Mouse (Mus musculus): ENCODE data around the gene Fermt3.

Gene Fermt3

GRCm38 (mm10) chr19:6987904-6988285 is 31.4 kb downstream of the Fermt3 start:
- Histone ChIP-seq H3K27me3 (ENCODE audit: control insufficient read depth, insufficient read depth, low read length, poor library complexity, severe bottlenecking) (no peaks in the 10 kb centered on the region), H3K36me3 (ENCODE audit: control insufficient read depth, insufficient read depth, low read length, poor library complexity, severe bottlenecking) (no peaks in the 10 kb centered on the region; the same call in 1 of the 2 replicates)
- DNase-seq (ENCODE audit: low read depth, low spot score) = no peak

- Histone ChIP-seq H3K36me3 (ENCODE audit: control insufficient read depth, insufficient read depth, low read length, poor library complexity, severe bottlenecking) (no peaks in the 10 kb centered on the region; the same call in none of the 2 replicates), H3K27me3 (ENCODE audit: control insufficient read depth, insufficient read depth, low read length, poor library complexity, severe bottlenecking) (no peaks in the 10 kb centered on the region)
- DNase-seq (ENCODE audit: low read depth, low spot score) = peak; percentile 53
These were observed 32.0 kb downstream of the Fermt3 start, which contains the start of gene Vegfb for GRCm38 (mm10) chr19:6987061-6987903. Gene Vegfb, minus strand, starts transcription at chr19:6987651.

GRCm38 (mm10) chr19:6985951-6986708 is 33.1 kb downstream of the Fermt3 start:
- Histone ChIP-seq H3K27me3 (ENCODE audit: control insufficient read depth, insufficient read depth, low read length, poor library complexity, severe bottlenecking) (no peaks in the 10 kb centered on the region), H3K36me3 (ENCODE audit: control insufficient read depth, insufficient read depth, low read length, poor library complexity, severe bottlenecking) (no peaks in the 10 kb centered on the region; the same call in none of the 2 replicates)
- DNase-seq (ENCODE audit: low read depth, low spot score) = no peak

GRCm38 (mm10) chr19:6985300-6985699 is 34.0 kb downstream of the Fermt3 start:
- H3K27me3 ChIP-seq (ENCODE audit: control insufficient read depth, insufficient read depth, low read length, poor library complexity, severe bottlenecking) = no peaks in the 10 kb centered on the region
- H3K36me3 ChIP-seq (ENCODE audit: control insufficient read depth, insufficient read depth, low read length, poor library complexity, severe bottlenecking) = no peaks in the 10 kb centered on the region; the same call in none of the 2 replicates
- no peak for DNase-seq (ENCODE audit: low read depth, low spot score)

- Histone ChIP-seq H3K27me3 (ENCODE audit: control insufficient read depth, insufficient read depth, low read length, poor library complexity, severe bottlenecking) (no peaks in the 10 kb centered on the region), H3K36me3 (ENCODE audit: control insufficient read depth, insufficient read depth, low read length, poor library complexity, severe bottlenecking) (no peaks in the 10 kb centered on the region; the same call in none of the 2 replicates)
- no peak for DNase-seq (ENCODE audit: low read depth, low spot score)
These were observed 35.6 kb downstream of the Fermt3 start for GRCm38 (mm10) chr19:6983621-6984020.

GRCm38 (mm10) chr19:6981465-6981864 is 37.8 kb downstream of the Fermt3 start:
- Histone ChIP-seq H3K36me3 (ENCODE audit: control insufficient read depth, insufficient read depth, low read length, poor library complexity, severe bottlenecking) (peaks cover 1% of the 10 kb centered on the region), H3K27me3 (ENCODE audit: control insufficient read depth, insufficient read depth, low read length, poor library complexity, severe bottlenecking) (no peaks in the 10 kb centered on the region)
- DNase-seq (ENCODE audit: low read depth, low spot score) = no peak

GRCm38 (mm10) chr19:6980381-6981093 is 38.7 kb downstream of the Fermt3 start, which contains the start of gene Fkbp2:
Gene Fkbp2, minus strand, starts transcription at chr19:6980501.
- DNase-seq (ENCODE audit: low read depth, low spot score) = peak; percentile 99
- Histone ChIP-seq H3K36me3 (ENCODE audit: control insufficient read depth, insufficient read depth, low read length, poor library complexity, severe bottlenecking) (peaks cover 1% of the 10 kb centered on the region), H3K27me3 (ENCODE audit: control insufficient read depth, insufficient read depth, low read length, poor library complexity, severe bottlenecking) (no peaks in the 10 kb centered on the region)

- Histone ChIP-seq H3K36me3 (ENCODE audit: control insufficient read depth, insufficient read depth, low read length, poor library complexity, severe bottlenecking) (peaks cover 1% of the 10 kb centered on the region), H3K27me3 (ENCODE audit: control insufficient read depth, insufficient read depth, low read length, poor library complexity, severe bottlenecking) (no peaks in the 10 kb centered on the region)
- DNase-seq (ENCODE audit: low read depth, low spot score) = peak; percentile 100
These were observed 39.5 kb downstream of the Fermt3 start for GRCm38 (mm10) chr19:6979486-6980380.

GRCm38 (mm10) chr19:6979001-6979479 is 40.2 kb downstream of the Fermt3 start:
- Histone ChIP-seq H3K36me3 (ENCODE audit: control insufficient read depth, insufficient read depth, low read length, poor library complexity, severe bottlenecking) (peaks cover 1% of the 10 kb centered on the region), H3K27me3 (ENCODE audit: control insufficient read depth, insufficient read depth, low read length, poor library complexity, severe bottlenecking) (no peaks in the 10 kb centered on the region)
- DNase-seq (ENCODE audit: low read depth, low spot score) = no peak

- Histone ChIP-seq H3K36me3 (ENCODE audit: control insufficient read depth, insufficient read depth, low read length, poor library complexity, severe bottlenecking) (peaks cover 1% of the 10 kb centered on the region; the same call in 1 of the 2 replicates), H3K27me3 (ENCODE audit: control insufficient read depth, insufficient read depth, low read length, poor library complexity, severe bottlenecking) (no peaks in the 10 kb centered on the region)
- DNase-seq (ENCODE audit: low read depth, low spot score) = no peak
These were observed 40.7 kb downstream of the Fermt3 start for GRCm38 (mm10) chr19:6978639-6978974.

- no peak for DNase-seq (ENCODE audit: low read depth, low spot score)
These were observed 41.3 kb downstream of the Fermt3 start for GRCm38 (mm10) chr19:6977759-6978638.

GRCm38 (mm10) chr19:6975537-6976521 is 43.4 kb downstream of the Fermt3 start, which contains the start of gene Plcb3:
Gene Plcb3, minus strand, starts transcription at chr19:6976470.
- peak; percentile 60 for DNase-seq (ENCODE audit: low read depth, low spot score)
- Histone ChIP-seq H3K27me3 (ENCODE audit: control insufficient read depth, insufficient read depth, low read length, poor library complexity, severe bottlenecking) (no peaks in the 10 kb centered on the region), H3K36me3 (ENCODE audit: control insufficient read depth, insufficient read depth, low read length, poor library complexity, severe bottlenecking) (0 out of 2 replicates have a peak, but pooled peaks cover 1% of the 10 kb centered on the region)

More at GRCm38 (mm10) chr19:6977759-6978638, 41.3 kb downstream of the Fermt3 start:
- no peaks in the 10 kb centered on the region for H3K27me3 ChIP-seq (ENCODE audit: control insufficient read depth, insufficient read depth, low read length, poor library complexity, severe bottlenecking)
- peaks cover 1% of the 10 kb centered on the region; the same call in 1 of the 2 replicates for H3K36me3 ChIP-seq (ENCODE audit: control insufficient read depth, insufficient read depth, low read length, poor library complexity, severe bottlenecking)

All from splenic B cell, adult 2 months (primary cell).